Mouse (Mus musculus): ENCODE data around the gene Shc2.

Gene Shc2

DNA sequence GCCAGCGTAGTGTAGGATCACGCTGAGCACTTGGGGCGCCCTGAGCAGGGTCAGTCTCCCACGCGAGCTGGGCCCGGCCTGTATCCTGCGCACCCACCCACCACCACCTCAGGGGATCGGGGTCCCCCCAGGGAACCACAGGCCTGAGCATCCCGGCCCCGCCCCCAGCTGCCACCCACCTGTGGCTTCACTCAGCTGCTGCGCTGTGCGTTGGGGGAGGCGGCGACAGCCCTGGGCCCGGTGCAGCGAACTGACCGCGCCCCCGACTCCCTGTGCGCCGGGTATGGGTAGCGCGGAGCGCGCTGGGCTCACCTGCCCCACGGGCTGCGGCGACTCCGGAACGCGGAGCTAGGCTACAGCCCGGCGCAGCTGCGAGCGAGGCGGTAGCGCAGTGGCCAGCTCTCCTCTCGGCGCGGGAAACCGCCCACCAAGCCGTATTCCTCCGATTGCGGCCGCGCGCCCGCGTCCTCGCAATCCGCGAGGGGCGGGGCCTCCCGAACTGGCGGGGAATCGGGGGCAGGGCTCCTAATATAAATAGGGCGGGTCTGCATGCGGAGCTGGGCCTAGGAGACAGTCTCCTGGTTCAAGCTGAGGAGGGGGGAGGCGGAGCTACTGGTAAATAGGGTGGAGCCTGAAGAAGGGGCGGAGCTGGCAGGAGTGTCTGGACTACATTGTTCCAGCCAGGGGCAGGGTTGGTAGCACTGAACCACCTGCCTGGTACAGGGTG lies 24.0 kb downstream of the Shc2 start, which contains the start of gene C2cd4c:
Gene C2cd4c, minus strand, starts transcription at position 448 of the 727 bp plus-strand sequence.
- DNase-seq, result peak; percentile 80 to 87

DNA sequence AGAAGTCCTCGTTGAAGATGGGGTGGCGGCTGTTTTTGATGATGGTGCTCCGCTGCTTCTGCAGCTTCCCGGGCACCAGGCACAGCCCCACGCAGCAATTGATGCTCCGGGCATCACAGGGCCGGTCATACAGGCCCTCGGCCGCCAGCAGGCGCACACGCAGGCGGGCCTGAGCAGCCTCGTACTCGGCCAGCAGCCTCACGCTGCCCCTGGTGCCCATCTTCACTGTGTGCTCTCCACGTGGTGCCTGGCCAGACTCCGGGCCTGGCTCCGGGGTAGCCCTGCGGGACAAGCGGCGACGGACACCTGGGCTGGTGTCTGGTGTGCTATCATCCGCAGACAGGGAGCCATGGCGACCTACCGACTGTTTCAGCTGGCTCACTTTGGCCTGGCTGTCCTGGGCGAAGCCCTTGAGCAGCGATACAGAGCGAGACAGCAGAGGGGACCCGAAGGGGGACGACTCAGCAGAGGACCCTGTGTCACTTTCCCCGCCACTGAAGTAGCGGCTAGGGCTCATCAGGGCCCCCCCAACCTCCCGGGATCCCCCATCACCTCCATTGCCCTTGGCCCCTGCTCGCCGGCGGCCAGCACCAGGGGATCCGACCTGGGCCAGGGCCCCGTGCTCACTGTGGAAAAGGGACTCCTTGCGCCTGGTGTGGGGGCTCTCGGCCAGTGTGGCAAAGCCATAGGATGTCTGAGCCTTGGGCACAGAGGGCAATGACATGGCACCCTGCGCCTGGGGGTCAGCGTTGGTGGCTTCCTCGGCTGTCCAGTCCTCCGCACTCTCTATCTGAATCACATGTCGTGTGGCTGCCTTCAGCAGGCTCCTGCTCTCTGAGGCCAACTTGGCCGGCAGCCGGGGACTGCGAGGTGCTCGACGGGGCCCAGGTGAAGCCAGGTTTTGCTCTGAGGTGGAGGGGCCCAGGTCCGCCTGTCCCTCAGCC lies 25.3 kb downstream of the Shc2 start:
- DNase-seq, result peak; percentile 45 to 66

DNA sequence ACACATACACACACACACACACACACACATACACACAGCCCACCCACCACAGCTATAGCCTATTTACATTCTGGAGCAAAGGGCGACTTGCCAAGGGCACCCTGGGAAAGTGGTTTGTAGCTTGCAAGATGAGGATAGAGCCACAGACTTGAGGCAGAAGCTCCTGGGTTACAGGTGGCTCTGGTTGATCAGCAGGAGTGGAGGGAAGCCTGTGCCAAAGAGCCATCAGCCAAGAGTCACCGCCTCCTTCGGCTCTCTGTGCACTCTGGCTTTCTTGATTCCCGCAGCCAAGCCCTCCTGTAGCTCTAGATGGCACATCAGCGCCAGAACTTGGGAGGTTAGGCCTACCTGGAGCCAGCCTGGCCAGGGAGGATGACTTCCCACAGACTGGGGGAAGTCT lies 26.4 kb downstream of the Shc2 start:
- no peak for DNase-seq

DNA sequence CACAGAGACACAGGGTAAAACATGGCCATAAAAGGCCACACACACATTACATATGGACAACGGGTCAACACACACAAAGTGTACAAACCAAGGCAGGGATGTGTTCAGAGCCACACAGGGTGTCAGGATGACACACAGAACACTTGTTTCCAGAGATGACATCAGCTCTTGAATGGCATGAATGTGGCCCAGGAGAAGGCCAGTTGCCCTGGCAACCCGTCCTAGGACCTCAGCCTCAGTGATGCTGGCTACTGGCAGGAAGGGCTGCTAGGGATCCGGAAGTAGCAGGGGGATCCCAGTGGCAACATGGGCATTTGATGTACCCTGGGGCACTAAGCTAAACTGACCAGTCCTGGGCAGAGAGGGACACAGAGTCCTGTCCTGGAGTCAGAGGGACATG lies 28.4 kb downstream of the Shc2 start:
- no peak for DNase-seq

DNA sequence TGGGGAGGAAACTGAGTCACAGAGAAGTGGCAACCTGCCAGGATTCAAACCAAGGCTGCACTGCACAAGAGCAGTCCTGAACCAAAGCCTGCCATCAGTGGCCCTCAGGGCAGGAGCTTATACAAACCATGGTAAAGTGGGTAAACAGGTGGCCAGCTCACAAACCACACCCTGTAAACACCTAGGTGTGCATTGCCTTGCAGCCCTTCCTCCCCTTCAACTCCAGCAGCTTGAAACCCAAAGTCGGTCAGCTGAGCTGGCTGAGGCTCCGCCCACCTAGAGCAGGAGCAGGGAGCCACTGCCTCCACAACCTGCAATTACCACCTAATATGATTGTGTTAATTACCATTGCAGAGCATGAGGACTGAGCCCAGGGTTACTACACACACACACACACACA lies 29.8 kb downstream of the Shc2 start:
- DNase-seq, result no peak

DNA sequence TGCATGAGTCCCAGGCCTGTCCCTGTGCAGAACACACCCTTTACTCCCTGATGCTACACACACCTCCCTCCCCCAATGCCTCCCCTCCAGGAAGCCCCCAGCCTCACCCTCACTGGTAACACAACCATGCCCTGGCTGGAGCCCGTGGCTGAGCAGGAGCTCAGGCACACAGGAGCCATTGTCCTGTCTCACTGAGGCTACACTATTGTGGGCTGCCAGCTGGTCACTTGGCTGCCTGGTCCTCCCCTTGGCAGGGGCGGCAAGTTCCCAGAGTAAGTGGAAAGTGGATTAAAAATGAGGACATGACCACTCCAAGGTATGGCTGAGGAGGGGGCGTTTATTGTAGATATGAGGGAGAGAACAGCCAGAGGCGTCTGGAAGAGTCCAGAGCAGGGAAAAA lies 31.2 kb downstream of the Shc2 start:
- DNase-seq, result no peak

DNA sequence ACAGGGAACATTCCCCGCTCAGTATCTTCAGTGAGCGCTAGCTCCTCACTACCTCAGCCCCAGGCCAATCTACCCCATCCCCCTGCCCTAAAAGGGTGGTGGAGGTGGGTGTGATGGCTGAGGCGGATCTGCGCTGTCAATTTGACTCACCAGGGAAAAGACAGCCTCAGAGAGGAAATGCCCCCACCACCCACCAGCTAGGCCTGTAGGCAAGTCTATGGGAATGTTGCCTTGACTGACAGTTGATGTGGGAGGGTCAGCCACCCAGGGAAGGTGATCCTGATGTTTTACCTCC lies 39.8 kb downstream of the Shc2 start:
- DNase-seq, result no peak

DNA sequence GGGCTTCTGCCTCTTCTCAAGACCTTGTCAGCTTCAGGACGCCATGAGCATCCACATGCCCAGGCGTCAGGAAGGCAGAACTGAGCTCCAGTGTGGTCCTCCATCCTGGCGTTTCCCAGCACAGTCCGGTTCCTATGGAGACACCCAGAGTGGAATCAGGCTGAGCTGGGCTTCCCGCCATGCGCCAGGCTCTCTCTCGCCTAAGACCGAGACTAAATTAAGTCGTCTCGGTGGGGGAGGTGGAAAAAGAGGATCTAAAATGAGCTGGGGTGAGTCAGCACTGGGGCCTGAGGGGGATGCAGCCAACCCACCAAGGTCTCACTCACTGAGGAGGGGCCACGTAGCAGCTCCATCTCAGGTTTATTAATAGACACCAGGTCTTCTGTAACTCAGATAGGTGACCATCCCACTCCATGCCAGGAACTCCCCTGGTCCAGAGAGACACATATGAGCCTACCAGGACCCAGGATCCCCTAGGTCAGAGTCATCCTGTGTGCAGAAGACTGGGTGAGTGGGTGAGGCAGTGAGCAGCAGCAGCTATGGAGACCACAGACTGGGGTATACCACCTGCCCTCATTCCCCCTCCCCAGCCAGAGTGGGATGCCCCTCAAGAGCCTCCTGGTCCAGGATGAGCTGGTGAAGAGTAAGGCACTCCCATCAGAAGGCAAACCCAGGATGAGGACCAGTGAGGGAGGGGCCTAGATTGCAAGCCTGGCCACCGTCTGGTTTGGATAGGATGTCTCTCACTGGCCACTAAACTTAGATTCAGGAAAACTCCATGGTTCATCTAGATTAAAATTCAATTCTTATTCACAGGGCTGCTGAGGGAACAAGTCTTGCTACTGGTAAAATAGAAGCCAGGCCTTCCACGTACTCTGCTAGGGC lies 40.4 kb downstream of the Shc2 start:
- no peak for DNase-seq

DNA sequence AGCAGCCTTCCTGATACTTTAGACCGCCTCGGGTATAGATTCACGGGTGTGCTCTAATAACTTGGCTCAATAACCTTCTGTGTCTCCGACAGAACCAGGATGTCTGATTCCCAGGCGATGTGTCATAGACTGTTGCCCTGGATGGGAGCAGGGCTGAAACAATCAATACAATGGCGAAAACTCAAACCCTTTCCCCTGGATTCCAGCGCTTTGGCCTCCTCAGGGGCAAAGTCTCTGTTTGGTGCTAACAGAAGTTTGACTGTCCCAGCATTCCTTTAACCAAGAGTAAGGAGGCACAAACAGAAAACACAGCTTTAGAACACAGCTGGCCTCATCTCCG lies 42.2 kb downstream of the Shc2 start:
- no peak for DNase-seq

DNA sequence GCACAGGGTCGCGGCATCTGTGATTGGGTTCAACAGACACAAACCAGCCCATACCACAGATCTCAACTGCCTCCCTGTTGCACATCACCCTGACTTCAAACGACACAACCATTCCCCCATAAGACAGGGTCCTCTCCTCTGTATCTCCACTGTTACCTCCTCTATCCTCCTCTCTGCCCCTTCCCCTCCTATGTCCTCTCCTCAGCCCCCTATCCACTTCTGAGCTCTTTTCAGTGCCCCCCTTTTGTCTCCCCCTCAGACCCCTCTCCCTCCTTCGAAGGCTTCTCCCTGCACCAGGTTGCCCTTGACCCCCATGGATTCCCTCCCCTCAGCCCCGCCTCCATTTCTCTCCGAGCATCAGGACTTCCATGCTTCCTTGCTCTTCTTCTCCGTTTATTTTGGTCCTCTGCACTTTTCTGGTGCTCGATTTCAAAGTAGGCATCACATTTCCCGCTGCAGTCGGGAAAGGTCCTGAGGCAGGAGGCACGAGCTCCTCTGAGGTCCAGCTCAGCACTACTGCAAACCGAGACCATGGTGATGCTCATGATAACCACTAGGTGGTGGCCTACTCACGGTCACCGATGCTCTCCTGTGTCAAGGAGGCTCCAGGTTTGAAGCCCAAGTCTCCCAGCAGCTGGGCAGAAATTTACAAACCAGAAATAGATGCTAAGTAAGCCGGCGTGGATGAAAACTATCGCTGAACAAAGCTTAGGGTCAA lies 42.7 kb downstream of the Shc2 start:
- DNase-seq, result peak; percentile 66 to 74

DNA sequence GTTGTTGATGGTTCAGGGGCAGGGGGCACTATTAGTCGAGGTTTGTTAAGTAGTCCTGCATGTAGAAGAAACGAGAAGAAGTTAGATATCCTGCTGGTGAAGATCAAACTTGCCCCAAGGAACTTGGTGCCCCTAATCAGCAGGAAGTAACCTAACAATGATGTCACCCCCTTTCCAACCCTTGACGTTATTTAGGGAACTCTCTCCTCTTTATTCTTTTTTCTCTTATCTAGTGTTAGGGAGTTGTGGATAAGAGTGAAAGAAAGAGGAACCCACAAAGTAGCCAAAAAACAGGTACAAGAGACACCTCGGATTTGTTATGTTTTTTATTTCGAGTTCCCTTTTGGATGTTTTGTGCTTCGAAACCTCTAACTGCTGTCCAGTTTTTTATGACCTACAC lies 43.6 kb downstream of the Shc2 start:
- no peak for DNase-seq

DNA sequence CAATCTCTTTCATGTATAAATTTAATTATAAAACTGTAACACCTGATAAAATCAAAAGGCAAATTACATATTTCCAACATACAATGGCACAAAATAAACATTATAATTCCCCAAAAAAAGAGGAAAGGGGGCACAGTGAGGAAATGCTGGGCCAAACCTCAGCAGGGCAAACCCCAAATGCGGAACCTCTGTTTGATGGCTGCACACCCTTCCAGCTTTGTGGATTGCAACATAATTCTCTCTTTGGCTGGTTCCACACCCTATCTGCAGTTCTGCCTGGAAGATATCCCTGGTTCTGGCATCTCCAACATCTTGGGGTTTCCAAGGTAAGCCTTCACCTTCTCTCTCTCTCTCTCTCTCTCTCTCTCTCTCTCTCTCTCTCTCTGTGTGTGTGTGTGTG lies 47.0 kb downstream of the Shc2 start:
- no peak for DNase-seq

DNA sequence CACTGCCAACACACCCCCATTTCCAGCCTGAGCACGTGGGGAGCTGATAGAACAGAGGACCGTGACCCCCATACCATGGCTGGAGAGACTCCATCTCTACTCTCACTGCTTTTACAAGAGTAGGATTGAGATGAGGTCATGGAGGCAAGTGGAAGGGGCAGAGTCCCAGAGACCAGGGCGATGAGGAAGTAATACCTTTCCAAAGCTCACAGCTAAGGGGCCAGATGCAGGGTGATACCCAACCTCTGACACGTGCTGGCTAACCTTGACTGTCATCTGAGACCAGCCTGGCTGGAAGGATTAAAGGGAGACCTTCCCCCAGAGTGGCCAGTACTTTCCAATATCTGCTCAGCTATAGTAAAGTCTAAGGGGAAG lies 50.0 kb downstream of the Shc2 start:
- no peak for DNase-seq

DNA sequence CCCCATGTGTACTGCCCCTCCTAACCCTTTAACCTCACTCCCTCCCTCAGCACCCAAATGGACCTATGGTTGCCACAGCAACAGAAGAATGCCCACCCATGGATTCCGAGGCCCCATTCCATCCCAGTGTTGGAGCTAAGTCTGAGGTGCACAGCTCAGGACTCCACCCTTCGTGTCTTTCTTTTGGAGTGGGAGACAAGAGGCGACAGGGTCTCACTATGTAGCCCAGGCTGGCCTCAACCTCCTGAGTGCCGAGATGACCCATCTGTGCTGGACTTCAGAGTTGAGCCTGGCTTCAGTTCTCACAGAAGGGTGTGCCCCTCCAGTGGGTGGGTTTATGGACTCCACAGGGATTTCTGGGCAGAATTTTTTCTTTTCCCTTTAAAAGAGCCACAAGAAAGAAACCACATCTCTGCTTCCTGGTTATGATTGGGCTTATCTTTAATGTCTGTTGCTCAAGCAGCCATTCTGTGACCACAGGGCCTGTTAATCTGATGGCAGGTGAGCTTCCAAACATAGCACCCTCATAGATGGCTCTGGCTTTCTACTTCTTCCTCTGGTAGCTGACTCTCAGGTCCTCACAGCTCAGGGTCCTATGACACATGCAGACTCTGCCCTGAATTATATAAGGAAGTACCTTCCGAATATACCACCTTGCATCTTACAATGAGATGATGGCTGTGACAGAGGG lies 50.5 kb downstream of the Shc2 start, which contains the start of gene Theg:
Gene Theg, minus strand, starts transcription at position 271 of the 691 bp plus-strand sequence.
- no peak for DNase-seq

DNA sequence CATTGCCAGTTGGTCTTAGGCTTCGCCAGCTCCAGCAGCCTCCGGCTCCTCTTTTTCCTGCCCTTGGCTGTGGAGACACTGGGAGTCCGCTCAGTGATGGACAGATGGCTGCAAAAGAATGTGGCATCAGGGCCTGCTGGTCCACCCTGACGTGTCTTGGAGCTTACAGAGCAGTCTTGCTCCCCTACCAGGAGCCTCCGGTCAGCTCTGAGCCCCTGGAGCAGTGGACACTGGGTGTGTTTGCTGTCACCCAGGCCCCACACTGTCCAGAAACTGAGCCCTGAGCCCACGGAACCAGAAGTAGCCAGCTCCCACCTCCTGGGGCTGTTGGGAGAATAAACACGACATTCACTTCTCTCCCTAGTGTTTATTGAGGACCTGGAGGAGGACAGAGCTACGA lies 51.5 kb downstream of the Shc2 start:
- no peak for DNase-seq

DNA sequence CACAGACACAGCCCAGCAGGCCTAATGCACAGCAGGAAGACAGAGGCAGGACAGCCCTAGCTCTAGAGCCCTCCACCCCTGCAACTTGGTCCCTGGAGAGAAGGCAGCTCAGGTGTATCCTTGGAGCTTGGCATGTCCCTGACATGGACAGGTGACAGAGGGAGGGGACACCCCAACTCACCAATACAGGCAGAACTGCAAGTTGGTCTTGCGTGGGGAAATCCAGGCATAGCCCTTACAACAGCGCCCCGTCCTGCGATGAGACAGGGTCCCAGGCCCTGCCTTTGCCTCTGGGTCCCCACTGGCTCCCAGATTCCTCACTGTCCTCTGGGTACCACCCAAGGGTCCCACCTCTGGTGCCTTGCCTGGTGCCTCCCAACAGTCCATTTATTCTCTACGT lies 52.0 kb downstream of the Shc2 start:
- DNase-seq, result no peak

DNA sequence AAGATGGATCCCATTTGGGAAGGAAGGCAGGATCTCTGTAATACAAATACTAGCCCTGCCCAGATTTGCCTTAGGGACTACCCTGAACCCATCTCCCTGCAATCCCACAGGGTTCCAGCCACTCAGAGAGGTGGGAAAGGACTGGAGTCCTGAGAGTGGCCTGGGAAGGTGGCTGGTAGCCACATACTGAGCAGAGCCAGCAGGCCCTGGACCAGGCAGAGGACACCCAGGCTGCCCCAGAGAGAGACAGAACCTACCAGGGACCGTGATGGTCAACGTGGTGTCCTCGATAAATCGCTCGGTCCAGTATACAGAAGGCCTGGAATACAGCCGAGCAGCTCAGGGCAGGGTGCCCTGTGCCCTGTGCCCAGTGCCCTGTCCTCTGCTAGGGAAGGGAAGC lies 52.6 kb downstream of the Shc2 start:
- no peak for DNase-seq

DNA sequence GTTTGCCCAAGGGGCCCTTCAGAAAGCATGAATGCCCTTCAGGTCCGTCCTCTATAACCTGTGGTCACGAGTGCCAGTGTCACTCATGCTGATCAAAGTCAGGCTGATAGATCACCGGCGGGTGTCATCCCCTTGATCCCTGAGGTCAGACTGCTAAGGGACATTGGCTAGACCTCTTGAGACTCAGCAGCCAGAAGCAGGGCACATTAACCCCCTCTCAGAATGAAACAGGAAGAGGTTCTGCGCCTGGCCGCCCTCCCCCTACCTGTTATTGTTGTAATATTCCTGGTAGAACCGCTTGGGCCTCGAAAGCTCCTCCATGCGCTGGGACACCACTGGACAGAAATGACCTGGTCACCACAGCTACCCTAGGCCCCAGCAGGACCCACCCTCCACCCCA lies 53.3 kb downstream of the Shc2 start:
- no peak for DNase-seq

DNA sequence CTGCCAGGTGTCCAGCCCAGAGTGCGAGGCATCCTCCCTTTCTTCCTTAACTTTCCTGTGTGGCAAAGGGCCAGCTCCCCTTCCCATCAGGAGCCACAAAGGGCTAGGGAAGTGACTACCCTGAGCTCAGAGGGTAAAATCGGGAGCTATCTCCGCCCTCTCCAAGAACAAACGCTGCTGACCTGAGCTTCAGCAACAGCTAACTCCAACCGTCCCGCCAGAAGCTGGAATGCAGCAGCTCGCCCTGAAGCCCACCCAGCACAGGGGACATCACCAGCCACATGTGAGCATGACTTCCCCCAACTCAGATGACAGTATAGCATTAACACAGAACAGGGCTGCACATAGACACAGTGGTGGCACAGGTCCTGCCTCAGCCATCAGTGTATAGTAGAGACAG lies 53.7 kb downstream of the Shc2 start:
- DNase-seq, result no peak

DNA sequence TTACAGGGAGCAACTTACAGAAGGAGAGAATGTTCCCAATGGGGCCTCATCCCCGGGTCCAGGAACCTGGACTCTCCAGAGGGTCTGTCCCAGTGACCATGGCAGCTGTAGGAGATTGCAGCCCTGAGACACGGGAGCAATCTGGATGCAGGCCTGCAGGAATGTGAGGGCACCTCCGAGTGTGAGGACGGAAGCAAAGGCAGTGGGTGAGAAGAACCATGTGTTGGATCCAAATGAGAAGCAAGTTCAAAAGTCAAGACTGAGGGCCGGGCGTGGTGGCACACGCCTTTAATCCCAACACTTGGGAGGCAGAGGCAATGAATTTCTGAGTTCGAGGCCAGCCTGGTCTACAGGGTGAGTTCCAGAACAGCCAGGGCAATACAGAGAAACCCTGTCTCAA lies 56.2 kb downstream of the Shc2 start:
- no peak for DNase-seq

DNA sequence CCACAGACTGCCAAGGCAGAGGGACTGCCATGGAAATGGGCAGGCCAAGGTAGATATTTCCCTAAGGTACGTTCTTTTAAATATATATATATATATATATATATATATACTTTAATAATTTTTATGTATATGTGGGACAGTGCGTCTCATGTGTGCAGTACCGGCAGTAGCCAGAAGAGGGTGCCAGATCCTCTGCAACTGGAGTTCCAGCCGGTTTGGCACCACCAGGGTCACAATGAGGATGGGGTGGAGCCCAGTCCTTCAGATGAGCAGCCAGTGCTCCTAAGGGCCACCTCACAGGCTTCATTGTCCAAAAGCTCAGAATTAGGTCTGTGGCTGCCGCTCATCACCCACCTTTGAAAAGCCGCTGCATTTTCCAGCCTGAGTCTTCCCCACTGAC lies 56.9 kb downstream of the Shc2 start:
- peak; percentile 77 to 79 for DNase-seq

DNA sequence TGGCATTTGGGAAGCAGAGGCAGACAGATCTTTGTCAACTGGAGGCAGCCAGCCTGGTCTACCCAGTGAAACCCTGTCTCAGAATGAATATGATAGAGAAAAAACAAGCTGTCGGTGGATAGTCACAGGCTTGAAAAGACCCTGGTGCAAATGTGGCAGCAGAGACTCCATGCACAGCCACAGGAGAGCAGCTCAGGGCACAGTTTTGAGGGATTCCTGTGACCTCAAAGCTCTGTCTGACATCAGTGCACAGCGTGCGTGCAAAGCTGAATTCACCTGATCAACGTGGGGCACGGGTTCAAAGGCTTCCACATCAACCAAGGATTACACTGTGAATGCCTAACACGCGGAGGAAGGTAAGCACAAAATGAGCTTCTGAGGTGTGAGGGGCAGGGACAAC lies 57.4 kb downstream of the Shc2 start:
- DNase-seq, result no peak
